Mouse (Mus musculus) hindbrain, embryonic 16.5 days (tissue): Measurements from ENCODE around the gene Atg5. TPM values are rescaled to one million over a fixed set of nuclear protein-coding genes. Genes with fewer than 3 reads are reported as not detected.
A peak's percentile ranks its signal among the peaks of the same experiment; 100 is the strongest.

Experiments used
- ATAC-seq: fragments of 200-750 bp; cut with Nextera tagmentation; 2 replicates; pipeline ENCODE4 v1.8.0; 2017; ENCODE audit warnings: moderate TSS enrichment, moderate library complexity
- H3K27ac ChIP-seq: fragments of 300-500 bp; sonication (generic); 2 replicates; pipeline ENCODE4 v1.5.1; 2014; ENCODE audit warnings: low read depth, mild to moderate bottlenecking, control low read depth, low read length, moderate library complexity
- H3K27me3 ChIP-seq: fragments of 300-500 bp; sonication (generic); replicated peaks from 2 replicates; pipeline ENCODE4 v1.6.1; 2014; ENCODE audit warnings: low read length; ENCODE audit not compliant: control insufficient read depth, insufficient read depth
- H3K36me3 ChIP-seq: fragments of 300-500 bp; sonication (generic); 2 replicates; pipeline ENCODE4 v1.6.1; 2014; ENCODE audit warnings: mild to moderate bottlenecking, low read length, moderate library complexity, mixed read lengths; ENCODE audit not compliant: control insufficient read depth, insufficient read depth
- H3K4me1 ChIP-seq: fragments of 300-500 bp; sonication (generic); 2 replicates; pipeline ENCODE4 v1.6.1; 2014; ENCODE audit warnings: low read depth, low read length; ENCODE audit not compliant: control insufficient read depth, insufficient read depth
- H3K4me2 ChIP-seq: fragments of 300-500 bp; sonication (generic); 2 replicates; pipeline ENCODE4 v1.6.1; 2014; ENCODE audit warnings: mild to moderate bottlenecking, low read length, control low read depth, moderate library complexity
- H3K4me3 ChIP-seq: fragments of 300-500 bp; sonication (generic); 2 replicates; pipeline ENCODE4 v1.5.1; 2014; ENCODE audit warnings: mild to moderate bottlenecking, low read length, control low read depth, moderate library complexity
- H3K9ac ChIP-seq: fragments of 300-500 bp; sonication (generic); 2 replicates; pipeline ENCODE4 v1.6.1; 2014; ENCODE audit warnings: low read depth, mild to moderate bottlenecking, control low read depth, low read length, moderate library complexity
- H3K9me3 ChIP-seq: fragments of 300-500 bp; sonication (generic); 2 replicates; pipeline ENCODE4 v1.6.1; 2014; ENCODE audit warnings: mild to moderate bottlenecking, low read length, moderate library complexity; ENCODE audit not compliant: control insufficient read depth
- WGBS: fragments of 180-500 bp; shearing (Covaris S2); extraction: QIAGEN DNeasy Blood & Tissue Kit; methylation state at CpG from one replicate; pipeline ENCODE4 v1.1.7; 2014; 5-methylcytosine and 5-hydroxymethylcytosine counted together
- polyA plus RNA-seq: library from polyadenylated mRNA; unstranded; fragments of >200 nt; fragmentation: Nextera tagmentation; extraction: Ambion mirVana; gene quantifications from 2 replicates; pipeline ENCODE4 v1.2.1, GENCODE M21; 2015

Gene Atg5
- polyA plus RNA-seq, 1 experiment from 2014 or later, result 47.2 TPM

GRCm38 (mm10) chr10:44355216-44355615 lies 87.1 kb downstream of the Atg5 start:
- no peak overlapping the region for H3K27ac ChIP-seq
- peak; percentile 74 for ATAC-seq
- WGBS, result 66% methylated on average over 7 of the region's 7 CpGs

GRCm38 (mm10) chr10:44356625-44357024 lies 88.5 kb downstream of the Atg5 start:
- Histone ChIP-seq H3K4me3 (no peak overlapping the region), H3K4me2 (no peak overlapping the region)
- WGBS, result 97% methylated on average over 5 of the region's 5 CpGs

More at GRCm38 (mm10) chr10:44355216-44355615, 87.1 kb downstream of the Atg5 start:
- Histone ChIP-seq H3K36me3 (no peaks in the 10 kb centered on the region; the same call in 1 of the 2 replicates), H3K27me3 (no peaks in the 10 kb centered on the region), H3K9me3 (no peaks in the 10 kb centered on the region), H3K4me2 (no peak overlapping the region), H3K9ac (no peak overlapping the region), H3K4me1 (no peaks in the 10 kb centered on the region; the same call in 1 of the 2 replicates), H3K4me3 (no peak overlapping the region)

GRCm38 (mm10) chr10:44357316-44357715 lies 89.2 kb downstream of the Atg5 start:
- 34% methylated on average over 13 of the region's 13 CpGs for WGBS
- no peaks in the 10 kb centered on the region for H3K36me3 ChIP-seq
- no peak overlapping the region for H3K4me3 ChIP-seq
- no peaks in the 10 kb centered on the region; the same call in 1 of the 2 replicates for H3K4me1 ChIP-seq
- H3K9me3 ChIP-seq, result no peaks in the 10 kb centered on the region
- H3K9ac ChIP-seq, result no peak overlapping the region
- ATAC-seq, result no peak
- H3K27me3 ChIP-seq, result no peaks in the 10 kb centered on the region
- no peak overlapping the region for H3K27ac ChIP-seq
- H3K4me2 ChIP-seq, result 0 out of 2 replicates have a peak overlapping the region, but pooled peaks have one; percentile 10

More at GRCm38 (mm10) chr10:44356625-44357024, 88.5 kb downstream of the Atg5 start:
- no peak for ATAC-seq
- Histone ChIP-seq H3K9ac (no peak overlapping the region), H3K9me3 (no peaks in the 10 kb centered on the region), H3K27me3 (no peaks in the 10 kb centered on the region), H3K4me1 (no peaks in the 10 kb centered on the region; the same call in 1 of the 2 replicates), H3K36me3 (no peaks in the 10 kb centered on the region), H3K27ac (no peak overlapping the region)

GRCm38 (mm10) chr10:44358816-44359215 lies 90.7 kb downstream of the Atg5 start:
- Histone ChIP-seq H3K9me3 (no peaks in the 10 kb centered on the region), H3K27ac (no peak overlapping the region), H3K27me3 (no peaks in the 10 kb centered on the region), H3K9ac (no peak overlapping the region), H3K4me1 (no peaks in the 10 kb centered on the region; the same call in 1 of the 2 replicates), H3K36me3 (no peaks in the 10 kb centered on the region), H3K4me3 (no peak overlapping the region), H3K4me2 (no peak overlapping the region)
- WGBS, result 85% methylated on average over 6 of the region's 6 CpGs
- ATAC-seq, result no peak

GRCm38 (mm10) chr10:44360632-44361031 lies 92.5 kb downstream of the Atg5 start:
- Histone ChIP-seq H3K36me3 (no peaks in the 10 kb centered on the region), H3K4me2 (no peak overlapping the region), H3K27me3 (no peaks in the 10 kb centered on the region), H3K4me3 (no peak overlapping the region), H3K9me3 (no peaks in the 10 kb centered on the region), H3K4me1 (no peaks in the 10 kb centered on the region; the same call in 1 of the 2 replicates), H3K27ac (no peak overlapping the region), H3K9ac (no peak overlapping the region)
- 77% methylated on average over 11 of the region's 11 CpGs for WGBS
- ATAC-seq, result peak; percentile 54

- H3K4me1 ChIP-seq, result no peaks in the 10 kb centered on the region
- H3K9ac ChIP-seq, result no peak overlapping the region
- 85% methylated on average over 5 of the region's 5 CpGs for WGBS
- no peak for ATAC-seq
- H3K4me3 ChIP-seq, result no peak overlapping the region
- H3K27ac ChIP-seq, result no peak overlapping the region
- H3K27me3 ChIP-seq, result no peaks in the 10 kb centered on the region
- H3K9me3 ChIP-seq, result no peaks in the 10 kb centered on the region
- no peaks in the 10 kb centered on the region for H3K36me3 ChIP-seq
- H3K4me2 ChIP-seq, result no peak overlapping the region
Measured at GRCm38 (mm10) chr10:44362435-44362834, 94.3 kb downstream of the Atg5 start.

- no peak overlapping the region for H3K4me2 ChIP-seq
- ATAC-seq, result no peak
- no peak overlapping the region for H3K9ac ChIP-seq
- no peaks in the 10 kb centered on the region for H3K36me3 ChIP-seq
- no peaks in the 10 kb centered on the region for H3K27me3 ChIP-seq
- no peaks in the 10 kb centered on the region for H3K4me1 ChIP-seq
- 83% methylated on average over 9 of the region's 9 CpGs for WGBS
- H3K9me3 ChIP-seq, result no peaks in the 10 kb centered on the region
- H3K27ac ChIP-seq, result no peak overlapping the region
- no peak overlapping the region for H3K4me3 ChIP-seq
Measured at GRCm38 (mm10) chr10:44362846-44363245, 94.7 kb downstream of the Atg5 start.

GRCm38 (mm10) chr10:44366186-44366585 lies 98.0 kb downstream of the Atg5 start:
- 70% methylated on average over 2 of the region's 2 CpGs for WGBS
- no peaks in the 10 kb centered on the region for H3K4me1 ChIP-seq
- H3K4me2 ChIP-seq, result no peak overlapping the region
- no peak for ATAC-seq
- no peak overlapping the region for H3K27ac ChIP-seq
- no peaks in the 10 kb centered on the region for H3K36me3 ChIP-seq
- H3K9ac ChIP-seq, result no peak overlapping the region
- no peak overlapping the region for H3K4me3 ChIP-seq
- H3K27me3 ChIP-seq, result no peaks in the 10 kb centered on the region
- no peaks in the 10 kb centered on the region for H3K9me3 ChIP-seq

- WGBS, result 89% methylated on average over 12 of the region's 12 CpGs
- ATAC-seq, result no peak
- H3K9me3 ChIP-seq, result no peaks in the 10 kb centered on the region
Measured at GRCm38 (mm10) chr10:44367043-44367442, 98.9 kb downstream of the Atg5 start.

More at GRCm38 (mm10) chr10:44367043-44367442, 98.9 kb downstream of the Atg5 start:
- Histone ChIP-seq H3K36me3 (no peaks in the 10 kb centered on the region), H3K4me2 (no peak overlapping the region), H3K9ac (no peak overlapping the region), H3K27me3 (no peaks in the 10 kb centered on the region), H3K4me3 (no peak overlapping the region), H3K27ac (no peak overlapping the region), H3K4me1 (no peaks in the 10 kb centered on the region)
